Mouse (Mus musculus): Measurements from ENCODE around the gene Kcnj15. TPM values are rescaled to one million over a fixed set of nuclear protein-coding genes. Genes with fewer than 3 reads are reported as not detected.

Kcnj15 gene
- total RNA-seq, 2 experiments from 2014 or later, result 1.6 to 2.2 TPM

DNA sequence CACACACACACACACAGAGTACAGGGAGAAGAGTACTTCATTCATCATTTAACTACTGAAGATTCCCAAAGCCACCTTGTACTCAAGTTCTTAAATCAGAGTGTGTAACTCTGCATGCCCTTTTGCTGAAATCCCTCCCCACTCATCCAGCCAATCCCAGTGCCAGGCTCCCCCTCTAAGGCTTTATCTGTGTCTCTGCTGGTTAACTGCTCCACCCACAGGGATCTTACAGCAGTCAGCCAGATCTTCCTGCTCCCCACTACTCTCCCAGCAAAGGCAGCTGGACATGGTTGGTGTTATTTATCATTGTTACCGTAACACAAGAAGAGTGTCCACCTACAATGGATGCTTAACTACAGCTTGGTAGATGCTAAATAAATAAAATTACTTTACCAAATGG lies 14.0 kb upstream of the Kcnj15 start:
- no peak for DNase-seq

DNA sequence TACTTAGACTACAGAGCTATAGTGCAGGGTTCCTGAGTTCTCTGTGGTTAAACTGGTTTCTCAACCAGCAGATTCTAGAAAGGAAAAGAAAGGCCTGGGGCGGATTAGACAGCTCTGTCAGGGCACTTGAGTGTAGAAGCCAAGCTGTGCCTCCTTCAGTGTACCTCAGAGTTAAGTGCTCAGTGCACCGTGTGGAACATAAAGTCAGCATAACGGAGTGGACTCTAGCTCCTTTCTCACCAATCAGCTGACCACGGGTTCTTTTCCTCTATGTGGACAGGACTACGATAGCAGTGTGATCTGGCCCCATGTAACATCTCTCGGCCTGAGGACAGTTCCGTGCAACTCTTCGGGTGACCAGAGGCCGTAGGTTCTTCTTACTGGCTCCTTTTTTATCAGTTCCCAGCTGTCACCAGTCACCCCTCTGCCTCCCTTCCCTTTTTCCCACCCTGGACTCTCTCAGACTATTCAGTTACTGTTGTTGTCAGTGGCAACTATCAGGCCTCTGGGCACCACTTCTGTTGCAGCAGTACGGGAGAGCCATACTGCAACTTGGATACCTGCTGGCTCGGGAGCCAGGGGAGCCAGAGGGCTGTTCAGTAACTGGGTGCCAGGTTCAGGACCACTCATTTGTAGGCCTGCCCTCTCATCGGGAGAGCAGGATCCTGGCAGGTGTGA lies 12.6 kb upstream of the Kcnj15 start:
- DNase-seq, result no peak
- intact Hi-C loops (cut with DNase I), result no loop called here

More for the DNA sequence above, 14.0 kb upstream of the Kcnj15 start:
- intact Hi-C loops (cut with DNase I), result no loop called here

DNA sequence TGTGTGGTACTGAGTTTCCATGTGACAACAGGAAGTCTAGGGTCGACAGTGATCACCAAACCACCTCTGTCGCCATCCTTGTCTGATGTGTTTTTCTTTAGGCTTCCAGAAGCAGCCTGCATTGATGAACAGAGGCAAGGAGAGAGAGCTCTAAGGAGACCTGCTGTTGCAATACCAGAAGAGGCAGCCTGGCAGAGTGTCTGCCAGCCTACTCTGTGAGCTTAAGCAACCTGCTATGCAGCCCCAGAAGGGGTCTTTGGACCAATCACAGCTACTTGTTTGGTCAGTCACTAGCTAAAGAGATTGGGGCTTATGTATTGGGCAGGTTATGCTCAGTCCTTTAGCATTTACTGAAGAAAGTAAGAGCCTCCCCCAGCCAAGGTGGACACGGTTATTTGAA lies 11.9 kb upstream of the Kcnj15 start:
- DNase-seq, result no peak
- intact Hi-C loops (cut with DNase I), result no loop called here

DNA sequence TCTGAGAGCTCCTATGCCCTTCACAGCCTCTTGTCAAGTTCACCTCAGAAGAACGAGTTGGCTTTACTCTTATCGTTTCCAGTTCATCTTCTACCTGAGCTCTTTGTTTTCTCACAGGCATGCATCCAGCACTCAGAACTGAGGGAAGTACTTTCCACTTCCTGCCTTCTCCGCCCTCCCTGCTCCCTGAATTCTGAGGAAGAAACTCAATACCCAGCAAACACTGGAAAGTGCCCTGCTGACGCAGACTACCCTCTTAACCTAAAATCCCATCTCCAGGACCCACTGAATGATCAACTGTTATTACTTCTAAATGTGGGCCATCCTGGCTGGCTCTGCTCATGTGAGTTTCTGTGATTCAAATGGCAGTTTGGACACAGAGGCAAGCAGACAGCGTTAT lies 8.7 kb upstream of the Kcnj15 start:
- no peak for DNase-seq
- intact Hi-C loops (cut with DNase I), result no loop called here

DNA sequence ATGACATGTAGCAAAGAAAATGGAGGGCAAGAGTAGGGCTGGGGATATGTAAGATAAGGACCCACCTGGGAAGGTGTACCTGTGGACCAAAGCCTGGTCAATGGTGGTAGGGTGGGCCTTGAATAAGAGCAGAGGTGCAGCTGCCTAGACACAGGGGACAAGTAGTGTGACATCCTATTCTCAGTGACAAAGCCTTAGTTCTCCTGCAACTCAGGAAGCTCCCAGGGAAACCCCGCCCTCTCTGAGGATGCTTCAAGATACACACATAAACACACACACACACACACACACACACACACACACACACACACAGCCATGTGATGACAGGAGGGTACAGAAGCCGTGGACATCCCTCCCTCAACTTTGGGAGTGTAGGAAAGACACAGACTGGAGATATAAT lies 710 bp upstream of the Kcnj15 start:
- intact Hi-C loops (cut with DNase I), result no loop called here

DNA sequence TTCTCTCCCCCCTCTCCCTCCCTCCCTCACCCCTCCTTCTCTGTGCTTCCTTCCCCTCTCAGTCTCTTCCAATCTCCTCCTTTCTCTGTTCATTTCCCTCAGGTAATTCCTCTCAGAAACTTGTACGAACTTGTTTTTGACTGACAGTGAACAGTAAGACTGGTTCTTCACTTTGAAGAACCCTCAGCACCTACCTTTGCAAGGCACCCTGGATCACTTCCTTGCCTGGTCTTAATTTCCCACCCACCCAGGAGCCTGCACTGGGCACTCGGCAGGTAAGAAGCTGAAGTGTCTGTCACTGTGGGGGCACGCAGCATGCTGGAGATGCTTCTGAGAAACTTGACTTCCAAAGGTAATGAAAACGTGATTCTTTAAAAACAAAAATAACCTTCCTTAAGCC lies 742 bp downstream of the Kcnj15 start:
- no peak for DNase-seq
- intact Hi-C loops (cut with DNase I), result no loop called here

More for the DNA sequence above, 710 bp upstream of the Kcnj15 start:
- DNase-seq, result no peak

DNA sequence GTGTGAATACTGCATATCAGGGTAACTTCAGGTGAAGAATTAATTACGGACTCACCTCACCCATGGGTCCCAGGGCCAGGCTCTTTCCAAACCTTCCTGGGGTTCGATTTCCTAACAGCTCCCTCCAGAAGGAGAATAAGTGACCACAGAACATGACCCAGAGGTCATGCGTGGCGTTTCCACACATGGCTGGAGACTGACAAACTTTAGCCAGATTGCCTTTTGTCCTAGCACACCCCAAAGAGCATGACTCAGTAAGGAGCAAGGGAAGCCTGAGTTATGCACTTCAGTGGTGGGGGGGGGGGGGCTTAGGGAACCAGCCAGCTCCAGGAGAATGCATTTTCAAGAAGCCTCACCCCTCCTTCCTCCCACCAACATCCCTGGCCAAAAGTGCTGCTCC lies 2.1 kb downstream of the Kcnj15 start:
- no peak for DNase-seq
- intact Hi-C loops (cut with DNase I), result no loop called here

DNA sequence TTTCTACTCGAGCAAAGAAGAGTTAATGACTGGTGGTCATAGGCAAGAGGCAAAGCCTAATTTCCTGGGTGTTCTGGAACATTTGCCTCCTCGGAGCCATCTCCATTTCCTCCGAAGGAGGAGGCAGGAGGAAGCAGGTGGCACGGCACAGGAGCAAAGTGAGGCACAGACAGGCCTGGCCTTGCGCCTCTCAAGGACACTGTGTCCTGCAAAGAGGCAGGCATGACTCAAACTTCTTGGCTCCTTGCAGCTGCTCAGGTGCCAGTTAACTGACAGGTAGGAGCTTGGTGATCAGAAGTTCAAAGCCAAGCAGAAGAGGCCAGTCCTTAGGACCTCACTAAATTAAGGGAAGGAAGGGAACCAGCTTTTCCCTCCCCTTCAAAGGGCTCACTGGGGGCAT lies 3.3 kb downstream of the Kcnj15 start:
- intact Hi-C loops (cut with DNase I), result no loop called here
- DNase-seq, result no peak

DNA sequence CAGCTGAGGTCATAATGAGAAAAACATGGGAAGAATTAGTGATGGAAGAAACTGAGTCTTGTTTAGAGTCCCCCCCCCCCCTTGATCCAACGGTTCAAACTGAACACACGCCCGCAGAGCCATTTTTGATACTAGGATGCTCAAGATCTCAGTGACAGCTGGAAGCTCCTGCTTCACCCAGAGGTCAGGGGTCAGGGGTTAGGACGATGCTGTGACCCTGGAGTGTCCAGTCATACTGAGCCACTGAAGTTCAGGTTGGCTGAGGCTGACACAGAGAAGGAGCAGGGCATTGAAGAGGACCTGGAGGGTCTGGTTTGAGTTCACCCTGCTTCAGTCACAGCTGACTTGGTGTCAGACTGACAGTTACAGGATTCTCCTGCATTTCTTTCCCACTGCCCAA lies 4.4 kb downstream of the Kcnj15 start:
- intact Hi-C loops (cut with DNase I), result no loop called here
- no peak for DNase-seq

DNA sequence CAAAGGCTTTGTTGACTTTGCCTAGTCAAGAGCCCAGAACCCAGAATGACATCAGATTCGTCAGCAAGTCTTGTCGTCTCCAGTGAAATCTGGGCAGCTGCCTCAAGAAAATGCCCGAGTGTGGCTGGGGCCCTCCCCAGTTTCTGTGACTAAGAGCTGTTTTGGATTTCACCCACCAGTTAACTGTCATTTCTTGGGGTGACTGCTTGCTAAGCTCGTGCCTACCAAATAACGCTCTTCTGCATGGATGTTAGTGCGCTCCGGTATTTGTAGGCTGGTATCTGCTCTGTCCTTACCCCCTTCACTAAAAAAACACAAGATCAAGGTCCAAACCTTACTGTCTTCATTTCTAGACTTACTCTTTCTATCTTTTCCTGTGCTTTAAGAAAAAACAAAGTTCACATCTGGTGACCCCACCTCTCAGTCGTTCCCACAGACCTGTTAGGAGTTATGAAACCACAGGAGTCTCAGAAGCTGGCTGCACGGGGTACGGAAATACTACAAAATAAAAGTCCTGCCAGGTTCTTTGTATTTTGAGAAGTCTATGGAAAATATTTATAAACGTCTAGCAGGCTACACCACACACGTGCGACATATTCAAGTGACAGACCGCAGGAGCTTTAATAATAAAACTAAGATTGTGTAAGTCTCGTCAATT lies 5.5 kb downstream of the Kcnj15 start:
- no peak for DNase-seq
- intact Hi-C loops (cut with DNase I), result no loop called here

DNA sequence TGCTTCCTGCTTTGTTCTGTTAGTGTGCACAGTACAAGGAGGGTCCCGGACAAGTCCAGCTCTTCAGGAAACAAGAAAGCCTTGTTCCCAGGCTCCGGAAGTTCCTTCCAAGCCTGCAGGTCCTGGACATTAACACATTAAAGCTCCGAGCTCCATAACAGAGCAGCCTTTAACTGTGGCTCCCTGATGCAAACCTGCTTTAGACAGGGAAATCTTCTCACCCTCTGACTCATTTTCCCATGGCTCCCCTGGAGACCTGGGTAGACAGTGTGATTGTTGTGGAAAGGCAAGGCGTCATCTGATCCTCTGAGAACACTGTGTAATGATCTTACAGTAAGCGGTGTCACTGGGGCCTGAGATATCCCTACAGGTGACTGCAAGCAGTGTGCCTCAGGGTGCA lies 7.0 kb downstream of the Kcnj15 start:
- DNase-seq, result no peak
- intact Hi-C loops (cut with DNase I), result no loop called here

DNA sequence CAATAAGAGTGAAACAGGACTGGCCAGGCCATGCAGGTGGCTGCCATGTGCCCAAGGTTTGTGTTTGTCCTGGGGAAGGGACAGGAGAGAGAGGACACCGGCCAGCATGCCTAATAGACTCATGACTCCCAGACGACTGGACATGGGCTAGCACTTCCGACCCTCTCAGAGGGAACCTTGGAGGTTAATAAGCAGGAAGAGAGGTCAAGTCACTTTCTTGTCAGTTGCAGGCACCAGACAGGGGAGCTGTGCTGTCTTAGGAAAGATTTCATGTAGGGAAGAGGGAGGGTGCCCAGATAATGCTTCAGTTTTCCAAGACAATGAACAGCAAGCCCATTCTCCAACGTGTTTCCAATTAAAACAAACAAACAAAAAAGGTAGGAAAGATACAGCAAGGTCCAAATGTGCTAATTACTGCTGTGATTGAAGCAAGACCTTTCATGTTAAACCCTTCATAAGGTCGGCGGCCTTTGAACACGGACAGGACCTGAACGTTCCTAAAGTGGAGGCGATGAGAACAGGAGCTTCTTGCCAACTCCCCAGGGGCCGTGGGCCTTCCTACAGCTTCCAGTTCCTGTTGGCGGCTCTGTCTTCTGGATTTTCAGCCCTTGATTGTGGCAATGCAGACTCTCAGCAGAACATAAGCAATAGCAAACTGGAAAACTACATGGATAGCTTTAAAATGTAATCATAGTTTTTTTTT lies 10.3 kb downstream of the Kcnj15 start:
- DNase-seq, result no peak
- intact Hi-C loops (cut with DNase I), result no loop called here

DNA sequence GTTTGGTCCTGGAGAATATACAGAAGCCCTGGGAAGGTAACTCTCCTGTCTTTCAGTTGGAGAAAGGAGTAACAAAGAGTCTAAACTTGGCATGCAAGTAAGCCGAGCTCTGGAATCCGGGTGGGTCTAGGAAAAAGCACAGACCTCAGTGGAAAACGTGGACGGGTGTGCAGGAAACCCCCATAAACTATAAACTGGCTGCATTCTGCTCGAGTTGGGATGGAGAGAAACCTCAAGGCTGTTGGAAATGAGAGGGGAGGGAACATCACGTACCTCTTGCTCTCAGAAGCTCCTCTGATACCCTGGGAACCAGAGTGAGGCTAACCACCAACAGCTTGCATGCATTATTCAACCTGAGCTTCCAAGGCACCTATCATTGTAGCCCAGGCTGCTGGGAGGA lies 12.3 kb downstream of the Kcnj15 start:
- intact Hi-C loops (cut with DNase I), result no loop called here
- no peak for DNase-seq

DNA sequence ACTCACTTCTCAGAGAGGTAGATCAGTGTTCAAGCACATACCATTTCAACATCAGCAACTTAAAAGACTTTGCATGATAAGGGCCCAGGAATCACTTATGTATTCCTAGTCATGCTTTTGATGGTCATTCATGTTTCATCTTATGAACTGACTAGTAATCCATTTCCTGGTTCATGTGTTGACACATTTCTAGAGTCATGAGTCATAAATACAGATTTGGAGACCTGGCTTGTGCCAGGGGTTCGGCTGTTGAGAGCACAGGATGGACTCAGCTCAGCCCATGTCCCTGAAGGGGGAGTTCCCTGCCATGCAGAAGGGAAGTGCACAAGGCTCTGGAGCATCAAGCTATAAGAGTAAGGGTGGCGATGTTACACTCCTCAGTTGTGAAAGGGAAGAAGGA lies 15.7 kb downstream of the Kcnj15 start:
- intact Hi-C loops (cut with DNase I), result no loop called here

DNA sequence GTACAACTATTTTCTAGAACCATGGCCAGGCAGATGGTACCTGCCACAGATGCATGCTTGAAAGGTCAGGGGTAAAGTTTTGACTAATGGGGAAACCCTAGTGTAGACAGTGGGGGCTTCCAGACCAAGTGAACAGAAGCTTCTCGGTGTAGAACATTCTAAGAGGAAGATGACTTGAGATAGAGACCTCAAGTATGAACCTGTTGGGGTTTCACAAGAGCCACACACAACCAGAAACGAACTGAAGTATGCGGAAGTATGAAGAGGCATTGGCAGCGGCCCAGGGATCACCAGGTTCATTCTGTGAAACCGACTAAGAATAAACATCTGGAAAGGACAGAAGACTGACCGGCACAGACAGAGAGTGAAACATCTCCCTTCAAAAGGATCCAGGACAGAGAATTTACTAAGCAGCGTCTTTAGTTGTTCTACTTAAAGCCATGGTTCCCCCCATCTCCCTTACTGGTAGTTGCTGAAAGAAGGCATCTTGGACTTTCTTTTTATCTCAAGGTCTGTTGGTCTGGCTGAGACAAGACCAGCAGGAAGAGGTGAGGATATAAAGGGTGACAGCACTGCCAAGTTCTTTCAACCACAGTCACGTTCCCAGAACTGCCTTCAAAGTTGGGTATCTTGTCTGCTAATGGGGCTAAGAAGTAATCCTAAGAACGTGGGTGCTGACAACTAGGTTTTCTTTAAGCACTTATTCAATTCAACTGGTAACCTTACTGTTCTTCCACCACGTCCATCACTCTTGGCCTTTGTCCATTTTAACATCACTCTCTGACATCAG lies 18.6 kb downstream of the Kcnj15 start:
- intact Hi-C loops (cut with DNase I), result no loop called here
- no peak for DNase-seq

More for the DNA sequence above, 15.7 kb downstream of the Kcnj15 start:
- no peak for DNase-seq

DNA sequence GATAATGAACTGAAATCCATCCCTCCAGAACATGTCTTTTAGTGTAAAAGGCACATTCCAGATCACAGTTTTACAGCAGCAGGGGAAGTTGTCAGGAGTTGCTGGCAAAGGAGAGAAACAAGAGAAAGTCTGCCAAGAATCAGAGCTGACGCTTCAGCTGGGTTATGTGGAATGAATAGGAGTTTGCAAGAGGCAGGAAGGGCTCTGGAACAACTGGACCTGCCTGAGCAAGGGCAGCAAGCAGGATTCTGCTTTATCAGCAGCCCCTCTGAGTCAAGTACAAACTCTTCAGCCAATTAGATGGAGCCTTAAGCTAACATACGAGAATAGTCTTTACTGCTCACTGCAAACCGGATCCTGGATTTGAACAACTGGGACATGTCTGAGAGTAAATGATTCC lies 21.7 kb downstream of the Kcnj15 start:
- DNase-seq, result peak; percentile 16 to 17
- intact Hi-C loops (cut with DNase I), result no loop called here

DNA sequence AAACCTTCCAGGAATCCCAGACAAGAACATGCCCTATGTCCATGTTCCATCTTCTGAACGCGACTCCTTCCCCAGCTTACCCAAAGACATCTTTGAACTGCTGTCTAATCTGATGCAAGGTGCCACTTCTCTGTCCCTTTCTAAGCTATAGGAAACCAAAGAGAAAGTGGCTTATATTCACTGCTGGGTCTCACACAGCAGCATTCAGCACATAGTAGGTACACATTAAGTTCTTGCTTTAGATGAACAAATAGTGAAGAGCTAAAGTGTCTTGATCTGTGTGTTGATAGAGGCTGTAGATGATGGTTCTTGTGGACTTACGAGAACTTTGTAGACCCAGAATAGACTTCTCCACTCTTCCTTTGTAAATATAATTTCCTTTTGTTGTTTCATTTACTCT lies 23.0 kb downstream of the Kcnj15 start:
- DNase-seq, result no peak
- intact Hi-C loops (cut with DNase I), result no loop called here

DNA sequence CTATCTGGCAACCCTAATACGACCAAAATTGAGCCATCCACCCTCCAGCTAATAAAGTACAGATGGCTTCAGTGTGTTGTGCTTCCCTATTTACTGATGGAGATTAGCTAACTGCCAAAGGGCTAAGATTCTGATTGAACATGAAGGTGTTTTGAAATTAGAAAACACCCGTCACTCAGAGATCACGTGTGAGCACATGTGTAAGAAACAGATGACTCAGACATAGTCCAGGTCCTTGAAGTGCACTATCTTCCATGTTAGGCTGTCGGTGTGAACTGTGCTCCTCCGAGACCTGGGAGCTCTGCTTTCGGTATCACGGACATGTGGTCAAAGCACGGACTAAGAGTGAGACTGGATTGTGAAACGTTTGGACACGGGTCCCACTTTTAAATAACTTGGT lies 26.0 kb downstream of the Kcnj15 start:
- intact Hi-C loops (cut with DNase I), result no loop called here
- no peak for DNase-seq

DNA sequence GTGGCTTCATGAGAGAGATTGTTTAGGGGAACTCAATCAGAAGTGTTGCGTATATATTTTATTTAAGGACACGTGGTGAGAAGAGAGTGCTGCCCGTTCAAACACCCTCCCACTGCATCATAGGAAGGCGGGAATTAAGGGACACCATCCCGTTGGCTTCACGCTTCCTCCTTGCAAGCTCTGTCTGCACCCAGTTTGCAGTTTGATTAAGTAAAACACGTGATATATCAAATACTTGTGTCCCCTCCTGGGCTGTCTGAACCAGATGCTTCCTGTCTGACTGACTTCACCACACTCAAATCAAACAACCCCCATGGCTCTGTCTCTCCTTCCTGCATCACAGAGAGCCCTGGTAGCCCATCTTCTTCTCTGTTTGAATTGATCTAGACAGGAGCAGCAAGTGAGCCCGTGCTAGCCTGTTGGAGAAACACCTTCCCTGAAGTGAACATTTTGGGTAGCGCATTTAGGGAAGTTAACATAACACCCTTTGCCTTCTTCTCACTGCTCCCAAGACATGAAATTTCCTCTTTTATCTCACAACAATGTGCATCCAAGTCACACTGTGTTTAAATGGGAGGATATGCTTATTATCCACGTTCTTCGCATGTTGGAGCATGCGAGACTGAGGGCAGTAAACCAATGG lies 26.8 kb downstream of the Kcnj15 start:
- DNase-seq, result no peak
- intact Hi-C loops (cut with DNase I), result no loop called here

DNA sequence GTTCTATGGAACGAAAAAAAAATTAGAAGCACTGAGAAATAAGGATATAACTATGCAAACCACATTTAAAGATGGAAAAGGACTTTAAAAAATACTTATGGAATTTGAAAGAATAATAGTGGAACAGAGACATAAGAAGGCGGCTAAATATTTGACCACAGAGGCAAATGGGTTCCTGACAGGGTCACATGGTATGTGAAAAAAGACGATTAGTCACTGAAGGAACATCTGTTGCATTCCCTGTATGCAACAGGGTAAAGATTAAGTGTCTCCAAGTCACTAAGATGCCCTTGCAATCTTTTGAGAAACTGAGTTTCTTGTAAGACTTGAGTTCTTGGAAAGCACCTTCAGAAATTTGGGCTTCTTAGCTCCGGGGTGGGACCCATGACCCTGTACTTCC lies 27.7 kb downstream of the Kcnj15 start:
- DNase-seq, result no peak
- intact Hi-C loops (cut with DNase I), result no loop called here

DNA sequence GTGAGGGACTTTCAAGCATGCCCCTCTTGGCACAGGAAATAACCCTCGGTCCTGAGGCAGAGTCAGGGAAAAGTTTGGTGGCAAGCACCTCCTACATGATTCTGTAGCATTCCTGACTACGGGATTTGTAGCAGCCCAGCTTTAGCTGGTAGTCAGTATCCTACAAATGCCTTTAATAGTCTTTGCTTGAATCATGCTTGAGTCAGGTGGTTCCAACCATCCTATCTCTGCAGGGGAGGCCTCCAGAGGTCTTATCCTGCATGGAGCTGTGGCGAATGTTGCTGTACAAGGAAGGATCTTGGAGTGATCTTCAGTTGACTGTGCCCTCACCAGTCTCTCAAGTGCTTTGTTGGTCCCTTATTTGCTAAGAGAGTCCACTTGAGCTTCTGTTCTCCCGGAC lies 28.4 kb downstream of the Kcnj15 start:
- intact Hi-C loops (cut with DNase I), result no loop called here
- DNase-seq, result no peak
